Mouse (Mus musculus) limb, embryonic 11.5 days (tissue): ENCODE measurements around the gene Wdr5b. TPM values are rescaled to one million over a fixed set of nuclear protein-coding genes. Genes with fewer than 3 reads are reported as not detected.

Experiments used
- ATAC-seq: fragments of 200-750 bp; cut with Nextera tagmentation; 2 replicates; pipeline ENCODE4 v1.8.0; 2017; ENCODE audit warnings: low read depth; ENCODE audit not compliant: insufficient number of reproducible peaks, low FRiP score, low TSS enrichment
- DNase-seq: peaks from one replicate; pipeline ENCODE4 v3.0.0-alpha.2; 2015; ENCODE audit warnings: low spot score
- H3K27ac ChIP-seq: fragments of 300-500 bp; sonication (generic); replicated peaks from 2 replicates; pipeline ENCODE4 v1.5.1; 2014; ENCODE audit warnings: low read depth, mild to moderate bottlenecking, low read length
- H3K27me3 ChIP-seq: fragments of 300-500 bp; sonication (generic); 2 replicates; pipeline ENCODE4 v1.6.1; 2014; ENCODE audit warnings: mild to moderate bottlenecking, low read length, mixed read lengths; ENCODE audit not compliant: control insufficient read depth, insufficient read depth
- H3K36me3 ChIP-seq: fragments of 300-500 bp; sonication (generic); 2 replicates; pipeline ENCODE4 v1.6.1; 2014; ENCODE audit warnings: mild to moderate bottlenecking, low read length, moderate library complexity, mixed read lengths; ENCODE audit not compliant: control insufficient read depth, insufficient read depth
- H3K4me1 ChIP-seq: fragments of 300-500 bp; sonication (generic); 2 replicates; pipeline ENCODE4 v1.6.1; 2014; ENCODE audit warnings: low read length, mixed read lengths; ENCODE audit not compliant: control insufficient read depth, insufficient read depth
- H3K4me2 ChIP-seq: fragments of 300-500 bp; sonication (generic); 2 replicates; pipeline ENCODE4 v1.6.1; 2014; ENCODE audit warnings: low read depth, mild to moderate bottlenecking, moderate library complexity; ENCODE audit not compliant: severe bottlenecking
- H3K4me3 ChIP-seq: fragments of 300-500 bp; sonication (generic); 2 replicates; pipeline ENCODE4 v1.5.1; 2014; ENCODE audit warnings: low read depth, low read length
- H3K9ac ChIP-seq: fragments of 300-500 bp; sonication (generic); 2 replicates; pipeline ENCODE4 v1.6.1; 2014; ENCODE audit warnings: mild to moderate bottlenecking, low read length
- H3K9me3 ChIP-seq: fragments of 300-500 bp; sonication (generic); 2 replicates; pipeline ENCODE4 v1.6.1; 2016; ENCODE audit warnings: low read length; ENCODE audit not compliant: control insufficient read depth
- WGBS: fragments of 180-500 bp; shearing (Covaris S2); extraction: QIAGEN DNeasy Blood & Tissue Kit; methylation state at CpG from one replicate; pipeline ENCODE4 v1.1.7; 2014; 5-methylcytosine and 5-hydroxymethylcytosine counted together
- polyA plus RNA-seq: library from polyadenylated mRNA; unstranded; fragments of >200 nt; fragmentation: Nextera tagmentation; extraction: Ambion mirVana; gene quantifications from 2 replicates; pipeline ENCODE4 v1.2.1, GENCODE M21; 2014

The Wdr5b gene
- polyA plus RNA-seq, 1 experiment from 2014 or later: 9.2 TPM

DNA sequence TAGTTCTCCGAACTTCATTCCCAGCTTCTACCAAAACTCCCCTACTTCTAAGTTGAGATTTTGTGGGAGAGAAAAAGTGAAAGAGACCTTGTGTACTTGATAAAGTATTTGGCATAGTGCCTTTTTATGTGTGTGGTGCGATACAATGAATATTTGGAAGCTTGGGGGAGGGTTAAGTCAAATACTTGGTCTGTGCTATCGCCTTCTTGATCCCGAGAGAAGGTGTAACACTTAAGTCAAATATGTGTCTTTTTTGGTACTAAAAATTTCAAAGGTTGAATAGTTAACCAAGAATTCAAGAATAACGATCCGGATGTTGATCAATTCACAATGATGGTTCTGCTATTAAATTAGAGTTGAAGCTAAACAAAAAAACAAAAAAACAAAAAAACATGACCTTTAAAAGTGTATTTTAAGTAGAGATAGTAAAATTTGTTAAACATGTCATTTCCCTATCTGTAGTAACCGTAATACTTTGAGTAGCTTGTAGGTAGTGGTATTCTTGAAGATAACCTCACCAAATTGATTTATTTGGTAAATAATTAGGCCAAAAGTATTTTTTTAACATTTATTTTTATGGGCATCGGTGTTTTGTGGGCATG is 31.5 kb downstream of the Wdr5b start:
- Histone ChIP-seq H3K27ac (peak overlapping the region; percentile 86; the same call in 1 of the 2 replicates), H3K27me3 (no peaks in the 10 kb centered on the region), H3K4me2 (peak overlapping the region; percentile 59), H3K4me1 (0 out of 2 replicates have a peak, but pooled peaks cover 2% of the 10 kb centered on the region), H3K9me3 (no peaks in the 10 kb centered on the region), H3K9ac (peak overlapping the region; percentile 70), H3K36me3 (no peaks in the 10 kb centered on the region), H3K4me3 (peak overlapping the region; percentile 65)
- ATAC-seq: no peak
- DNase-seq: no peak
- WGBS: 27% methylated on average over 8 of the region's 8 CpGs

DNA sequence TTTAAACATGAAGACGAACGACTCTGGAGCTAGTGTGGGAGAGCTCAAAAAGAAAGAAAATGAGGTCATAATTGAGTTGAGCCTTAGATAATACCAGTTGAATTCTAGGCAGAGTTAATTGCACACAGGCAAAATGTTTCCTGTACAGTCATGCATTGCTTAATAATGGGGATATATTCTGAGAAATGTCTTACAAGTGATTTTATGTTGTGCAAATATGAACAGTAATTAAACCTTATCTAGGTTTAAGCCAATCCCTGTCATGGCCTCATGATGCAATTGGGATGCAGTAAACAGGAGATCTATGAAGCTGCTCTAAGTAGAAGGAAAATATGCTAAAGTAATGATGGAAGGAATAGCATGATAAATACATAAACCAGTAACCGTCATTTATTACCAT is 33.8 kb downstream of the Wdr5b start:
- whole genome bisulfite sequencing: 94% methylated on average over 3 of the region's 3 CpGs
- H3K27ac ChIP-seq: no peak overlapping the region
- ATAC-seq: no peak

DNA sequence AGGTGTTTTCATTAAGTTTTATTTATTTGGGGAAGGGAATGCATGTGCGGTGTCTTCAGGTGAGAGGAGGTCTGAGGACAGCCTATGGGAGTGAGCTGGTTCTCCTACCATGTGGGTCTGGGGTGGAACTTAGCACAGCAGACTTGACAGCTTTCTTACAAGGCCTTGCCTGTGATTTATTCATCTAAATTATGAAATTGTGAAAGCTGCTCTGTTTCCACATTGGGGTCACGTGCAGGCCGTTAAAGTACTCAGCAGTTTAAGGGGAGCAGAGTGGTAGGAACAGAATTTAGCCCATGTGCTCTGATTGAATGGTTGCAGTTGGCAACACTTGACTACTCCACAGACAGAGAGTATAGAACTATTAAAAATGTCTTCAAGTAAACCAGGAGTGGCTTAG is 38.9 kb downstream of the Wdr5b start:
- 95% methylated on average over 3 of the region's 3 CpGs for WGBS
- no peak overlapping the region for H3K4me3 ChIP-seq
- no peak overlapping the region for H3K4me2 ChIP-seq
- DNase-seq (no peak), ATAC-seq (no peak)
- no peaks in the 10 kb centered on the region for H3K27me3 ChIP-seq
- no peaks in the 10 kb centered on the region for H3K4me1 ChIP-seq
- H3K9ac ChIP-seq: no peak overlapping the region
- no peak overlapping the region for H3K27ac ChIP-seq
- H3K36me3 ChIP-seq: peaks cover 2% of the 10 kb centered on the region; the same call in 1 of the 2 replicates
- H3K9me3 ChIP-seq: no peaks in the 10 kb centered on the region

More for the DNA sequence above, 33.8 kb downstream of the Wdr5b start:
- Histone ChIP-seq H3K9ac (no peak overlapping the region), H3K36me3 (no peaks in the 10 kb centered on the region), H3K4me3 (no peak overlapping the region), H3K4me2 (no peak overlapping the region), H3K4me1 (no peaks in the 10 kb centered on the region), H3K27me3 (no peaks in the 10 kb centered on the region), H3K9me3 (no peaks in the 10 kb centered on the region)
- DNase-seq: no peak

DNA sequence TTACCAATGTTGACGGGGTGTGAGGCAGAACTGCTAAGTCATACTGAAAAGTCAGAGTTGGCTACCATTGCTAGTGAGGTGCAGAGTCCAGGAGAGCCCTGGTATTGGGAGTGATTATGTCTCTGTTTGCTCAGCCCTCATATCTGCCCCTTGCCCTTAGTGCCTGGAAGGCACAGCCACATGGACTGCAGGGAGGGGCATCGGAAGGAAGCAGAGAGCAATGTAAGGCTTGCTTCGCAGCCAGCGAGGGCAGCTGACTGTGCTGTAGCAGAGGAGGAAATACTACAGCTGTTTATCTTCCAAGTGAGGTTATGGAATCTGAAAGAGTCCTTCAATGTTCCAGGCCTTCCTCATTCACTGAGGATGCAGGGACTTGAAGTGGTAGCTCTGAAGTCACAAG is 46.9 kb downstream of the Wdr5b start:
- H3K4me1 ChIP-seq: no peaks in the 10 kb centered on the region
- H3K27me3 ChIP-seq: no peaks in the 10 kb centered on the region
- DNase-seq (no peak), ATAC-seq (no peak)
- no peak overlapping the region for H3K9ac ChIP-seq
- H3K36me3 ChIP-seq: peaks cover 2% of the 10 kb centered on the region; the same call in 1 of the 2 replicates
- H3K27ac ChIP-seq: no peak overlapping the region
- no peaks in the 10 kb centered on the region for H3K9me3 ChIP-seq
- no peak overlapping the region for H3K4me3 ChIP-seq
- no peak overlapping the region for H3K4me2 ChIP-seq
- 88% methylated on average over 4 of the region's 4 CpGs for WGBS

DNA sequence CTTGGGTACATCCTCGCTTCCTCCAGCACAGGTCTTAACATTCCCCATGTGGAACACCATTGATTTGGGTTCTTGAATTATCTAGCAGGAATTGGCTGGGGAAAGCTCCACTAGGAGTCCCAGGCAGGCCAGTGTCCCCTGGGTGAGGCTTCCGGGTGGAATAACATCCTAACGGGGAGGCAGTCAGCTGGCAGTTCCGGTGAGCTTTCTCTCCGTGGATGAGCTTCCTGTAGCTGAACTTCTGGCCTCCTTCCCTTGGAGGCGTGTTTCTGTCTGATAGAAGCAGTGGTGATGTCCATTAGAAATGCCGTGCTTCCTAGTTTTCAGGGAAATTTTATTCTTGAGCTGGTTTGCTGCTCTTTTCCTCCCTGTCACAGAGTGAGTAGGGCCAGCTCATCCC is 48.1 kb downstream of the Wdr5b start:
- no peak overlapping the region for H3K27ac ChIP-seq
- WGBS: 92% methylated on average over 7 of the region's 7 CpGs
- no peak overlapping the region for H3K4me2 ChIP-seq
- no peak for DNase-seq
- no peak for ATAC-seq
- H3K4me3 ChIP-seq: no peak overlapping the region
- no peaks in the 10 kb centered on the region for H3K4me1 ChIP-seq
- H3K9ac ChIP-seq: no peak overlapping the region
- no peaks in the 10 kb centered on the region for H3K36me3 ChIP-seq
- H3K9me3 ChIP-seq: no peaks in the 10 kb centered on the region
- H3K27me3 ChIP-seq: no peaks in the 10 kb centered on the region

DNA sequence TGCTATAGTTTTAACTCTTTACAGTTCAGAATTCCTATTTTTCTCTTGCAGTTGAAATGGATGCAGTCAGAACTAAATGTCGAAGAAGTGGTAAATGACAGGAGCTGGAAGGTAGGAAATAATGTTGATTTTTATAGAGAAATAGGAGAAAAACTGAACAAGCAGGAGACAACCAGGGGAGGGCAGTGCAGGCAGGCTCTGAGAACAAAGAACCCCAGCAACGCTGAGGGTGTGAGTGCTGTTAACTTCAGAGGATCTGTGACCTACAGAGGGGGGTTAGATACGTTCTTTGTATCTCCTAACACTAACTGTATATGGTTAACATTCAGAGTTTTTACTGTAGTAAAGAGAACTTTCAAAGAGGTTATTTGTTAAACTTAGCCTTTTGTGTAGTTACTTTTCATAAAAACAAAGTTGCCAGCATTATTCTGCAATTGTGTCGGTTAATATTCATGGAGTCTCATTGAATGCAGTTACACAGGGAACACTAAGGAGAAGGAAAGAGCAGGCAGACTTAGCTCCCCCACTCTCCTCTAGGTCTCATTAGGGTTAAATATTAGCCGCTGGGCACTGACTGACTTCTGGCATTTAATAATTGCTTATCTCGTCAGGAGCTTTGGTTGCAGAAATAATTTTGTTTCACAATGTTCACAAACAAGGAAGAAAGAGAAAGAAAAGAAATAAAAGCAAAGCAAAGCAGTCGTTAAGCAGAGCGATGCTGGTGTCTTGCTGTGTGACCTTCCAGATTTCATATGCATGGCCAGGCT is 49.0 kb downstream of the Wdr5b start:
- Histone ChIP-seq H3K27ac (no peak overlapping the region), H3K4me1 (no peaks in the 10 kb centered on the region), H3K4me2 (no peak overlapping the region), H3K36me3 (no peaks in the 10 kb centered on the region), H3K9ac (no peak overlapping the region), H3K27me3 (no peaks in the 10 kb centered on the region), H3K4me3 (no peak overlapping the region), H3K9me3 (no peaks in the 10 kb centered on the region)
- ATAC-seq (no peak), DNase-seq (no peak)
- 69% methylated on average over 8 of the region's 8 CpGs for WGBS

DNA sequence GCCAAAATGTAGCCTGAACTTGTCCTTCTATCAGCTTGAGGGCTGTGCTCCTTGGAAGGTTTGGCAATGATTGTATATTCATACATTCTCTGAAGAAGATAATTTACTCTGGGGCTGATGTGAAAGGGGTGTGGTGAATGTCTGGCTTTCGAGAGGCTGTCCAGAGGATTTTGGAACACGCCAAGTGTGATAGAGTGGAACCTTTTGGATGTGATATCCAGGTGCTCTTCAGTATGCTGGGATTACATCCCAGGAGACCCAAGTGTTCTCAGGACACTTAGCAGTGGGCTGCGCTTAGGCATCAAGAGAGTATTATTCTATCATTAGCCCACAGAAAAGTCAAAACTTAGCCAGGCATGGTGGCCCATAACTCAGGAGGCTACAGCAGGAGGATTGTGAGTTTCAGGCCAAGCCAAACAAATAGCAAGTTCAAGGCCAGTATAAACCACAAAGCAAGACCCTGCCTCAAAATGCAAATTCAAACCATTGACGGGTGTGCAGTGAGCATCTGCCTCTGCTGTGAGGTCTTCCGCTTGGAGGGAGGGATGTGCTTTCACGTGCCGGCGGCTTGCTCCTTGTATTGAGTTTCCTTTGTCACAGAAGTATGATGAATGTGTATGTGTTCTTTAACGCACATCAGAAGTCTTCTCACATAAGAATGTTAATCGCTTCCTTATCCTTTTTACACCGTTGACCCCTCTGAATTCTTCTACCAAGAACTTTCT is 50.0 kb downstream of the Wdr5b start:
- Histone ChIP-seq H3K27ac (no peak overlapping the region), H3K4me3 (no peak overlapping the region), H3K4me1 (no peaks in the 10 kb centered on the region), H3K36me3 (no peaks in the 10 kb centered on the region), H3K9me3 (no peaks in the 10 kb centered on the region), H3K4me2 (no peak overlapping the region), H3K9ac (no peak overlapping the region), H3K27me3 (no peaks in the 10 kb centered on the region)
- WGBS: 93% methylated on average over 11 of the region's 11 CpGs
- ATAC-seq (no peak), DNase-seq (no peak)
